Mouse (Mus musculus): ENCODE data around the gene Tfpt. TPM values are rescaled to one million over a fixed set of nuclear protein-coding genes. Genes with fewer than 3 reads are reported as not detected.

Gene Tfpt
- total and polyA plus RNA-seq, 3 experiments, result 38.2 to 44.0 (median 40.2) TPM

DNA sequence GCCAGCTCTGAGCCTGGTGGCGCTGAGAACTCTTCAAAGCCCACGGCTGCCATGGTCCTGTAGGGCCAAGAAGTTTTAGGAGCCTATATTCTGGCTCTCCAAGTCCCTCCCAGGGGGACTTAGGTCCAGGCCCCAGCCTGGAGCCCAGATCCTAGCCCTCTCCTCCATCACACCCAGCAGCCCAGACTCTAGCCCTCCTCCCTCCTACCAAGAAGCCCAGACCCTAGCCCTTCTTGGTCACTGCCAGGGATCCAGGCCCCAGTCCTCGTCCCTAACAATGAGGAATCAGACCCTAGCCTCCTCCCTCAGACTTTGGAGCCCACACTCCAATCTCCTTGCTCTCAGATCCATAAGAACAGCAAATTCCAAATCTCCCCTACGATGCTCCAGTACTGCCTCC, 699 bp downstream of the Tfpt start:
- H3K4me1 ChIP-seq (ENCODE audit: insufficient read depth, low read depth, low read length), result peaks cover 52% of the 10 kb centered on the region
- ATAC-seq (ENCODE audit: extremely low read depth, insufficient number of reproducible peaks, low FRiP score, poor library complexity, severe bottlenecking), result no peak
- H3K36me3 ChIP-seq (replicated peaks), result peaks cover 85% of the 10 kb centered on the region
- H3K27me3 ChIP-seq (ENCODE audit: insufficient read depth, low read length), result no peaks in the 10 kb centered on the region
- TF ChIP-seq POLR2AphosphoS5 (IDR thresholded peaks at IDR 0.05; ENCODE audit: insufficient replicate concordance, low read depth, low read length), result no peak
- no peak for TF ChIP-seq GATA2 (IDR thresholded peaks at IDR 0.05; ENCODE audit: borderline replicate concordance, low read depth, low read length)
- TF ChIP-seq GATA1 (IDR thresholded peaks at IDR 0.05; ENCODE audit: borderline replicate concordance, low read length), result no peak
- no peak for TF ChIP-seq CTCF (IDR thresholded peaks at IDR 0.05; ENCODE audit: low read depth, low read length)
- no peak for TF ChIP-seq TAL1 (conservative IDR thresholded peaks at IDR 0.05; ENCODE audit: low read depth, low read length)
- H3K4me3 ChIP-seq (ENCODE audit: low read depth, low read length), result peak overlapping the region; percentile 73
- peak; percentile 10 for DNase-seq (ENCODE audit: low spot score)
- H3K9me3 ChIP-seq (replicated peaks), result no peaks in the 10 kb centered on the region

DNA sequence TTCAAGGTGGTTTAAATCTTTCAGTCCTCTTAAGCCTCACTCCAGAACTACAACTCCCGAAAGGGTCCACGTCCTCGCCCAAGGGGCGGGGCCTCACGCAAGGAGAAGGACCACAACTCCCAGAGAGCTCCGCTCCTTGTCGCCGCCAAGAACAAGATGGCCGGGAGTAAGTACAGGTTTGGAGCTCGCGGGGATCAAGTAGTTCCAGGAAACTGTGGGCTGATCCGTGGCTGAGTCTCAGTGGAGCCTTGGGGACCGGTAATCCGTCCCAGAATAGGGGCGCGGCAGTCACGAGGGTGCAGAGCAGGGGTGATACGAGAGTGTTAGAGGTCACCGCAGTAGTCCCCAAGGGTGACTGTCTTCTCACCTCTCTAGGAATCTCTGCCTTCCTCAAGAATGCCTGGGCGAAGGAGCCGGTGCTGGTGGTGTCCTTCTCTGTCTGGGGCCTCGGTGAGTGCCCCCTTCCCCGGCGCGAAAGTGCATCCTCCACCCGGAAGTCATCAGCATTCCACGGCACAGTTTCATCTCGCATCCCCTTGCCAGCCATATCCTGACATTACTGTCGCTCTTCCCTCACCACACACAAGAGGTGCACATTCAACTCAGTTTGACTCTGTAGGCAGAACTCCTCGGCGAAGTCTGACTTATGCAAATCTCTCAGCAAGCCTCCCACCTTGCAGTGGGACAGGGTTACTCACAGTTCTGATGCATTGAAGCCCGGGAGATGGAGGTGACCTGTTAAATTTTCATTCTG, 12.3 kb downstream of the Tfpt start, which contains the start of gene Ndufa3:
Ndufa3 (plus strand) TSS at position 132 of the 754 bp plus-strand sequence.
- Histone ChIP-seq H3K9me3 (replicated peaks) (no peaks in the 10 kb centered on the region), H3K27me3 (ENCODE audit: insufficient read depth, low read length) (peaks cover 31% of the 10 kb centered on the region), H3K36me3 (replicated peaks) (peaks cover 38% of the 10 kb centered on the region), H3K4me1 (ENCODE audit: insufficient read depth, low read depth, low read length) (peaks cover 27% of the 10 kb centered on the region), H3K4me3 (ENCODE audit: low read depth, low read length) (peak within 1 kb of the TSS; percentile 75)
- TF ChIP-seq CTCF (IDR thresholded peaks at IDR 0.05; ENCODE audit: low read depth, low read length) (no peak), POLR2AphosphoS5 (IDR thresholded peaks at IDR 0.05; ENCODE audit: insufficient replicate concordance, low read depth, low read length) (no peak), GATA1 (IDR thresholded peaks at IDR 0.05; ENCODE audit: borderline replicate concordance, low read length) (no peak)
- DNase-seq (ENCODE audit: low spot score) (peak; percentile 83), ATAC-seq (ENCODE audit: extremely low read depth, insufficient number of reproducible peaks, low FRiP score, poor library complexity, severe bottlenecking) (peak; percentile 98)

DNA sequence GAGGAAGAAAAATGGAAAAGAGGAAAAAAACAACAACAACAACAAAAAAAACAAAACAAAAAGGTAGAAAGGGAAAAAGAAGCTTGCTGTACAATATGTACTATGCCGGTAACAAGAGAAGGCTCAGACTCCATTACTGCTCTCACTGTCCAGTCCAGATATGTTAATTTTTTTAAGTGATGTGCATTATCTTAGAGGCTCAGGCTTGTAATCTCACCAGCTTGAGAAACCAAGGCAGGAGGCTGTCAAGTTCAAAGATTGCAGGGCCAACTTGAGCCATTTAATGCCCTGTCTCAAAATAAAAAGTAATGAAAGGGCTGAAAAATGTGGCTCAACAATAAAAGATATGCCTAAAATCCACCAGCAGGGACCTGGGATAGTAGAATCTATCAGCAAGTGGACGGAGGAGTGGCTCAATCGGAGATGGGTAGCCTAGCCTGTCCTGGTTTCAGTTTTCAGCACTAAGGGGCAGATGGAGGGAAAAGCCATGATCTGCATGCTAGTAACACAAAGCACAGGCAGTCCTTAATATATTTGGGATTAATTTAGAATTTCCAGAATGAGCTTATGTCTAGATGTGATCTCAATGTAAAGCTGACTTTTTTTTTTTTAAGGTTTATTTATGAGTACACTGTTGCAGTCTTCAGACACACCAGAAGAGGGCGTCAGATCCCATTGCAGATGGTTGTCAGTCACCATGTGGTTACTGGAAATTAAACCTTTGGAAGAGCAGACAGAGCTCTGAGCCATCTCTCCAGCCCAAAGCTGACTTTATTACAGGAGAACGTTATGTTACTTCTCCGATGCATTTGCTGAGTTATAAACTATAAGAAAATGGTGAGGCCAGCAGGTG, 13.1 kb downstream of the Tfpt start:
- Histone ChIP-seq H3K4me3 (ENCODE audit: low read depth, low read length) (peak overlapping the region; percentile 75), H3K9me3 (replicated peaks) (no peaks in the 10 kb centered on the region), H3K27me3 (ENCODE audit: insufficient read depth, low read length) (peaks cover 35% of the 10 kb centered on the region), H3K36me3 (replicated peaks) (peaks cover 30% of the 10 kb centered on the region), H3K4me1 (ENCODE audit: insufficient read depth, low read depth, low read length) (peaks cover 27% of the 10 kb centered on the region)
- TF ChIP-seq TAL1 (conservative IDR thresholded peaks at IDR 0.05; ENCODE audit: low read depth, low read length) (no peak), CTCF (IDR thresholded peaks at IDR 0.05; ENCODE audit: low read depth, low read length) (0 out of 2 replicates have a peak, but pooled peaks have one; percentile 11)
- DNase-seq (ENCODE audit: low spot score), result no peak
- no peak for ATAC-seq (ENCODE audit: extremely low read depth, insufficient number of reproducible peaks, low FRiP score, poor library complexity, severe bottlenecking)

DNA sequence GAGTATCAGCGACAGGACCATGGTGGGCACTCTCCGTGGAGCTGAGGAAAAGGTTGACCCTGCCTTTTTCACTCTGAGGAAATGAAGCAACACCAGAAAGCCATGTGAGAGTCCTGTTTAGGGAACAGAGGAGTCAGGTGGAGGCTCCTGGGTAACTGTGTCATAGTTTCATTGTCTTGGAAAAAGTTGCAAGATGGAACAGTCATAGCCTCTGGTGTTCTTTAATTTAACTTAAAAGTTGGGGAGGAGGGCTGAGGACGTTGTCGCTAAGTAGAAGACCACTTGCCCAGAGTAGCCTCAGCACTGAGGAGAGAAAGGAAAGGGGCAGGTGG, 13.7 kb downstream of the Tfpt start, which contains the start of gene Oscar:
Oscar (minus strand) TSS at position 101 of the 332 bp plus-strand sequence.
- DNase-seq (ENCODE audit: low spot score), result no peak
- H3K27me3 ChIP-seq (ENCODE audit: insufficient read depth, low read length), result peaks cover 41% of the 10 kb centered on the region
- ATAC-seq (ENCODE audit: extremely low read depth, insufficient number of reproducible peaks, low FRiP score, poor library complexity, severe bottlenecking), result no peak

DNA sequence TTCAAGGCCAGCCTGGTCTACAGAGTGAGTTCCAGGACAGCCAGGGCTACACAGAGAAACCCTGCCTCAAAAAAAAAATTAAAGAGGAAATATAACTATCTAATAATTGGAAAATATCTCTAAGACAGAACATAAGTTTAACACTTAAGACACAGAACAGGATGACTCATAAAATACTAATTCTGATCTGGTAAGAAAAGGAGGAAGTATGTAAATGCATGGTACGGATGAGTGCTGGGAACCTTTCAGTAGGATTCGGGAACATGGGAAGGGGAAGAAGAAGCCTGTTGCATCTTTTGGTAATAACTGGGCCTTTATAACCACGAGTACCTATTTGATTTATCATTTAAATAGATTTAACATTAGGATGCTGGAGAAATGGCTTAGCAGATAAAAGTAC, 15.7 kb downstream of the Tfpt start:
- no peak for TF ChIP-seq GATA1 (IDR thresholded peaks at IDR 0.05; ENCODE audit: borderline replicate concordance, low read length)
- TF ChIP-seq GATA2 (IDR thresholded peaks at IDR 0.05; ENCODE audit: borderline replicate concordance, low read depth, low read length), result no peak
- TF ChIP-seq TAL1 (conservative IDR thresholded peaks at IDR 0.05; ENCODE audit: low read depth, low read length), result no peak
- TF ChIP-seq POLR2AphosphoS5 (IDR thresholded peaks at IDR 0.05; ENCODE audit: insufficient replicate concordance, low read depth, low read length), result no peak
- no peak for TF ChIP-seq CTCF (IDR thresholded peaks at IDR 0.05; ENCODE audit: low read depth, low read length)
- Histone ChIP-seq H3K4me1 (ENCODE audit: insufficient read depth, low read depth, low read length) (peaks cover 19% of the 10 kb centered on the region), H3K4me3 (ENCODE audit: low read depth, low read length) (no peak overlapping the region), H3K27me3 (ENCODE audit: insufficient read depth, low read length) (peaks cover 51% of the 10 kb centered on the region), H3K36me3 (replicated peaks) (peaks cover 6% of the 10 kb centered on the region), H3K9me3 (replicated peaks) (no peaks in the 10 kb centered on the region)
- ATAC-seq (ENCODE audit: extremely low read depth, insufficient number of reproducible peaks, low FRiP score, poor library complexity, severe bottlenecking) (no peak), DNase-seq (ENCODE audit: low spot score) (no peak)

More for the DNA sequence above, 13.7 kb downstream of the Tfpt start, which contains the start of gene Oscar:
- H3K4me3 ChIP-seq (ENCODE audit: low read depth, low read length), result peak within 1 kb of the TSS; percentile 75
- H3K36me3 ChIP-seq (replicated peaks), result peaks cover 25% of the 10 kb centered on the region
- TF ChIP-seq GATA2 (IDR thresholded peaks at IDR 0.05; ENCODE audit: borderline replicate concordance, low read depth, low read length) (no peak), CTCF (IDR thresholded peaks at IDR 0.05; ENCODE audit: low read depth, low read length) (no peak), TAL1 (conservative IDR thresholded peaks at IDR 0.05; ENCODE audit: low read depth, low read length) (no peak), GATA1 (IDR thresholded peaks at IDR 0.05; ENCODE audit: borderline replicate concordance, low read length) (no peak), POLR2AphosphoS5 (IDR thresholded peaks at IDR 0.05; ENCODE audit: insufficient replicate concordance, low read depth, low read length) (no peak)
- no peaks in the 10 kb centered on the region for H3K9me3 ChIP-seq (replicated peaks)
- peaks cover 27% of the 10 kb centered on the region for H3K4me1 ChIP-seq (ENCODE audit: insufficient read depth, low read depth, low read length)

DNA sequence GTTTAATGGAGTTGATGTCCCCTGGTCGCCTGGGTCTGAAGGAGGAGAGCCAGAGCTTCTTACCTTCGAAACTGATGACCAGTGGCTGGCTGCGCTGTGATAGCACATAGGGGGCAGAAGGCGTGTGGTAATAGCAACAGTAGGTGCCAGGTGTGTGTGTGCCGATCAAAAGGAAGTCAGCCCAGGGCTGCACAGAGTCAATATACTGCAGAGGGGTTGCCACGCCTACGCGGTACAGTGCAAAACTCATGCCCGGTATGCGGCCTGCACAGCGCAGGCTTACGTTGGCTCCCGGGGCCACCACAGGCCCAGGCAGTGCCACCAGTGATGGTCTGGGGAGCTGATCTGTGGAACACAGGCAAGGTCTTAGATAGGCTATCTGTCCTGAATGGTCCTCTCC, 18.7 kb downstream of the Tfpt start:
- no peak for ATAC-seq (ENCODE audit: extremely low read depth, insufficient number of reproducible peaks, low FRiP score, poor library complexity, severe bottlenecking)
- DNase-seq (ENCODE audit: low spot score), result no peak
- TF ChIP-seq CTCF (IDR thresholded peaks at IDR 0.05; ENCODE audit: low read depth, low read length) (no peak), POLR2AphosphoS5 (IDR thresholded peaks at IDR 0.05; ENCODE audit: insufficient replicate concordance, low read depth, low read length) (no peak), GATA2 (IDR thresholded peaks at IDR 0.05; ENCODE audit: borderline replicate concordance, low read depth, low read length) (no peak), GATA1 (IDR thresholded peaks at IDR 0.05; ENCODE audit: borderline replicate concordance, low read length) (no peak), TAL1 (conservative IDR thresholded peaks at IDR 0.05; ENCODE audit: low read depth, low read length) (no peak)

More for the DNA sequence above, 18.7 kb downstream of the Tfpt start:
- H3K4me3 ChIP-seq (ENCODE audit: low read depth, low read length), result no peak overlapping the region
- no peaks in the 10 kb centered on the region; the same call in 1 of the 2 replicates for H3K4me1 ChIP-seq (ENCODE audit: insufficient read depth, low read depth, low read length)
- H3K9me3 ChIP-seq (replicated peaks), result no peaks in the 10 kb centered on the region
- peaks cover 49% of the 10 kb centered on the region for H3K27me3 ChIP-seq (ENCODE audit: insufficient read depth, low read length)
- no peaks in the 10 kb centered on the region for H3K36me3 ChIP-seq (replicated peaks)

Data from G1E (cell line).